Mouse (Mus musculus): ENCODE results near the gene C2cd3. TPM values are rescaled to one million over a fixed set of nuclear protein-coding genes. Genes with fewer than 3 reads are reported as not detected.
"Not testable (repeated sequence)": the region's sequence is repeated elsewhere in the genome, so short reads cannot be mapped to it uniquely, and the experiment has no call there.

The C2cd3 gene
- total RNA-seq, 2 experiments from 2014 or later, result 16.9 to 18.2 TPM

GRCm38 (mm10) chr7:100465656-100466309 is 93.8 kb downstream of the C2cd3 start:
- intact Hi-C loops (cut with DNase I), result no loop called here
- DNase-seq (ENCODE audit: low spot score in 2 of 2), result peak; percentile 30 to 31

GRCm38 (mm10) chr7:100466781-100467510 is 94.9 kb downstream of the C2cd3 start:
- DNase-seq (ENCODE audit: low spot score in 2 of 2), result no peak
- intact Hi-C loops (cut with DNase I), result no loop called here

GRCm38 (mm10) chr7:100468761-100469160 is 96.7 kb downstream of the C2cd3 start:
- intact Hi-C loops (cut with DNase I), result no loop called here
- DNase-seq (ENCODE audit: low spot score in 2 of 2), result no peak

GRCm38 (mm10) chr7:100469502-100469901 is 97.5 kb downstream of the C2cd3 start:
- no peak for DNase-seq (ENCODE audit: low spot score in 2 of 2)
- intact Hi-C loops (cut with DNase I), result no loop called here

GRCm38 (mm10) chr7:100470796-100471406 is 98.9 kb downstream of the C2cd3 start:
- no peak for DNase-seq (ENCODE audit: low spot score in 2 of 2)
- intact Hi-C loops (cut with DNase I), result no loop called here

GRCm38 (mm10) chr7:100471407-100471797 is 99.4 kb downstream of the C2cd3 start:
- no peak for DNase-seq (ENCODE audit: low spot score in 2 of 2)
- intact Hi-C loops (cut with DNase I), result no loop called here

- no peak for DNase-seq (ENCODE audit: low spot score in 2 of 2)
- intact Hi-C loops (cut with DNase I), result no loop called here
These were observed 100.7 kb downstream of the C2cd3 start, which contains the start of gene Ucp3 for GRCm38 (mm10) chr7:100472777-100473176. Gene Ucp3, plus strand, starts transcription at chr7:100472990.

GRCm38 (mm10) chr7:100473846-100474454 is 101.9 kb downstream of the C2cd3 start:
- DNase-seq (ENCODE audit: low spot score in 2 of 2), result no peak
- intact Hi-C loops (cut with DNase I), result no loop called here

GRCm38 (mm10) chr7:100474680-100475079 is 102.6 kb downstream of the C2cd3 start:
- intact Hi-C loops (cut with DNase I), result no loop called here

GRCm38 (mm10) chr7:100479100-100479822 is 107.2 kb downstream of the C2cd3 start:
- no peak for DNase-seq (ENCODE audit: low spot score in 2 of 2)
- intact Hi-C loops (cut with DNase I), result no loop called here

More at GRCm38 (mm10) chr7:100474680-100475079, 102.6 kb downstream of the C2cd3 start:
- DNase-seq (ENCODE audit: low spot score in 2 of 2), result no peak

GRCm38 (mm10) chr7:100479823-100480164 is 107.8 kb downstream of the C2cd3 start:
- intact Hi-C loops (cut with DNase I), result no loop called here
- no peak for DNase-seq (ENCODE audit: low spot score in 2 of 2)

- intact Hi-C loops (cut with DNase I), result no loop called here
- no peak for DNase-seq (ENCODE audit: low spot score in 2 of 2)
These were observed 108.1 kb downstream of the C2cd3 start for GRCm38 (mm10) chr7:100480175-100480574.

GRCm38 (mm10) chr7:100482046-100482445 is 110.0 kb downstream of the C2cd3 start:
- DNase-seq (ENCODE audit: low spot score in 2 of 2); intact Hi-C loops (cut with DNase I): not testable (repeated sequence)

GRCm38 (mm10) chr7:100484493-100484892 is 112.5 kb downstream of the C2cd3 start:
- no peak for DNase-seq (ENCODE audit: low spot score in 2 of 2)
- intact Hi-C loops (cut with DNase I), result no loop called here

- DNase-seq (ENCODE audit: low spot score in 2 of 2), result no peak
- intact Hi-C loops (cut with DNase I), result no loop called here
These were observed 115.3 kb downstream of the C2cd3 start for GRCm38 (mm10) chr7:100487301-100487700.

GRCm38 (mm10) chr7:100488474-100489048 is 116.5 kb downstream of the C2cd3 start:
- DNase-seq (ENCODE audit: low spot score in 2 of 2), result peak in 1 of 2 experiments; percentile 47
- intact Hi-C loops (cut with DNase I), result no loop called here

- intact Hi-C loops (cut with DNase I), result no loop called here
- DNase-seq (ENCODE audit: low spot score in 2 of 2), result no peak
These were observed 120.5 kb downstream of the C2cd3 start for GRCm38 (mm10) chr7:100492391-100493116.

GRCm38 (mm10) chr7:100493117-100493483 is 121.1 kb downstream of the C2cd3 start, which contains the start of gene Ucp2:
Gene Ucp2, plus strand, starts transcription at chr7:100493337.
- intact Hi-C loops (cut with DNase I), result no loop called here
- DNase-seq (ENCODE audit: low spot score in 2 of 2), result peak; percentile 61 to 70
